Mouse (Mus musculus): ENCODE data around the gene Syn3.
"Not testable (repeated sequence)": the region's sequence is repeated elsewhere in the genome, so short reads cannot be mapped to it uniquely, and the experiment has no call there.

The Syn3 gene

DNA sequence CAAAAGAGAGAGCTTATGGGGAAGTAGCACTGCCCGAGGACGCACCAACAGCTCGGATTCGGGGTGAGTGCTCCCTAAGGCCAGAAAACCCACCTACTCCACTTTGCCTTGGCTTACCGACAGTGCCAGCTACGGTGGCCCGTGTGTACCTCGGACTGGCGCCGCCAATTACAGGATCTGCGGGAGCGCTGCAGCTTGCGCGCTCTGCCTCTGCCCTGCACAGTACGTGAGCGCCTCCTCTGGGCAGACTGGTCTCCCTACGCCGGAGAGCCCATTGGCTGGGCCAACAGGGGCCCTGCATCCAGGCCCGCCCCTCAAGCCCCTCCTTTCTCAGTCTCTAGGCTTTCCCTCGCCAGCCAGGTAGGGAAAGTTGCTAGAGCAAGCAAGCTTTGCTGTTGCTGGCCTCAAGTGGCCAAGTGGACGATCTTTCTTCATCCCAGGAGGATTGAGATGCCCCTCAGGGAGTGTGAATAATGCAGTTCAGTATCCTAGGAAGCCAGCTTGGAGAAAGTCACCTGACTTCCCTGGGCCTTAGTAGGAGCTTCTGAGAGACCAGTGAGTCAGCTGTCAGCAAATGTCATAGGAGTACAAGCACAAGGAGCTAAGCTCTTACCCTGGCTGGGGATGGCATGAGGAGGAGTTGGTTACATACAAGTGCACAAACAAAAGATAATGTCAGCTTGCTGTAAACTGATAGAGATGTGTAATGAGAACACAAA lies at the start of gene Syn3:
Gene Syn3 (minus strand): TSS at position 224 of the 719 bp plus-strand sequence.
- DNase-seq (ENCODE audit: low read depth, low spot score), result peak; percentile 85

DNA sequence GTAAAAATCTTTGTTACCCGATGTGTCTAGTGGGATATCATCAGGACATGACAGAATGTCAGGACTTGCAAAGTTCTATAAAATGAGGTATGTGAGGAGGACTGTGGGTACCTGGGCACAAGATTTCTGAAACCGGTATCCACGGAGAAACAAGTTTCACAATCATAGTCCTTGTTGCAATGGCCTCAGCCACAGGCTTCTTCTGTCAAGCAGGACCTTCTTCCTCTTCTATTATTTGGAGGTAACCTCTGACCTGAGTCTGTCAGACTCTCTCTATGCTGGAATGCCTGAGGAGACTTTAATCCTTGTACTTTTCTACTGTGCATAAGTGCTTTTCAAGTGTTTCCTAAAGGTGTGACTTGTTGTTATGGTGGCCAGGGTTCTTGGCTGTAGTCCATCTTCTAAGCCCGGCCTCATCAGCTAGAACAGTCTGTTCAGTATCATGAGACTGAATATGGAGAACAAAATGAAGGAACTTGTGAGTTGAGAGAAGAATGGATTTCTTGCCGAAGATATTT lies 27.7 kb upstream of the Syn3 start:
- DNase-seq (ENCODE audit: low read depth, low spot score), result not testable (repeated sequence)

DNA sequence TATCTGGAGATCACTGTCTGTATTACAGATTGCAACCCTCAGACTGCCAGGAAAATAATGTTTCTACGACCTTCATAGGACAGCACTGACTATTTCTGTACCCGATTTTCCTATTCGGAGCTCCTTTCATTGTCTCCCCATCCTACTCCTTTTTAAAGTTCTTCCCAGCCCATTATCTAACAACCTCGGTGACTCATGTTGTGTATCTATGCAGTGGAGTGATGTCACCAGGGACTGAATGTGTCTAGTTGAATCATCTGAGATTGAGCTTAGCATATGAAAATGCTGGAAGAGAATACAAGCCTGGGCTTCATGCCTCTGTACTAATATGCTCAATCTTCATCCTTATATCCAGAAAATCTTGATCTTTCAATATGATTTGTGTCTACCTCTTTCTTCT lies 15.1 kb upstream of the Syn3 start:
- DNase-seq (ENCODE audit: low read depth, low spot score), result no peak

DNA sequence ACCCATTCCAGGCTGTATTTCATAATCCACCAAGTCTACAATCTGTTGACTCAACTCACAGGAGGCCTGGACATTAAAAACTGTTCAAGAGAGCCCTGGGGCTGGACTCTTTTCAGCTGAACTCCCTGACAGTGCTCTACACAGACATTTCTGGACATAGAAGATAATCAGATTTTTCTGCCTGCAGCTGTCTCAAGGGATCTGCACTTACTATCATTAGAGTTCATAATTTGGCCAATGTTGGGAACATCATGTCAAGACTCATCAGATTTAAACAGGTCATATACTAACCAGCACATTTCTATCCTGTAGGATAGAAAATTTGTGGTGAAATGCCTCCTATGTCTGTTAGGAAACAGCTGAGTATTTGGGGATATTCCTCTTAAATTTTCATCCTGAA lies 12.2 kb upstream of the Syn3 start:
- DNase-seq (ENCODE audit: low read depth, low spot score), result no peak

DNA sequence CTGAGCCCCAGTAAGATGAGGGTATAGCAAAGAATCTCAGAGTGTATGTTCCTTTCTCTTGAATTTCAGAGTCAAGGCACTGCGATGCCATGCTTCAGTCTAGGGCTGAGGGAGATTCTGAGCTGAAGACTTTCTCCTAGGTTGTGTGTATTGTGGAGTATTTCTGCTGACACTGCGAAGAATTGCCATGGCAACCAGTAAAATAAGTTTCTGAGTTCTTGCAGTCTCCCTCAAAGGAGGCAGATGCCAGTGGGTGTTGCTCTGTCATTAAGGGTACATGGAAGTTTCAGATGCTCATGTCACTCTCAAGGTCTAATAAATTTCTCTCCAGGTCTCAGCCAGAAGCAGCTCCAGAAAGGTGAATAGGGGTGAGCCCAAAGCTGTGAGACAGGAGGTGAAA lies 3.4 kb upstream of the Syn3 start:
- DNase-seq (ENCODE audit: low read depth, low spot score), result no peak

DNA sequence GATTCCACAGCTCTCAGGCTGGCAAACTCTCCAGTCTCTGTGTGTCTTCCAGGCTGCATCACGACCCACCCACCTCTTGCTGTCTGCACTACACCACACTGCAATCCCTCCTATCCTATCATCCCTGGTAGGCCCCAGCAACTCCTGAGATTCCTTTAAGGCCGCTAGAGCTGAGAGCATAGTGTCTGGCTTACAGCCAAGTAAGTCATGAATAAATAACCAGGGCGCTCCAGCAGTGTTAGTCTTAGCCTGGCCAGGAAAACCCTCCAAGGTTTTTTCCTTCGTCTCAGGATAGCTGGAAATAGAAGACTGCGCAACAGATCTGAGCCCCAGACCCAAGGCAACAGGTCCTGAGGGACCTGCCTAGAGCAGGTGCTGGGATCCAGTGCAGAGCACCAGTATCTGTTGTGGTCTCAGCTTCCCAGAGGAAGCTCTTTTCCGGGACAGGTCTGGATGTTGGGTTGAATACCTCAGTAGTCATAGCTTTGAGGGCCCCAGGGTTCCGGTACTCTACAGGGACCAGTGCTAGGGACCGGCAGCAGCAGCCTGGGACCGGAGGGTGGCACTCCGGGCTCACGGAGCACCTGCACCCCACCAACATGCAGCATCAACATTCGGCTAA lies 534 bp downstream of the Syn3 start:
- no peak for DNase-seq (ENCODE audit: low read depth, low spot score)

DNA sequence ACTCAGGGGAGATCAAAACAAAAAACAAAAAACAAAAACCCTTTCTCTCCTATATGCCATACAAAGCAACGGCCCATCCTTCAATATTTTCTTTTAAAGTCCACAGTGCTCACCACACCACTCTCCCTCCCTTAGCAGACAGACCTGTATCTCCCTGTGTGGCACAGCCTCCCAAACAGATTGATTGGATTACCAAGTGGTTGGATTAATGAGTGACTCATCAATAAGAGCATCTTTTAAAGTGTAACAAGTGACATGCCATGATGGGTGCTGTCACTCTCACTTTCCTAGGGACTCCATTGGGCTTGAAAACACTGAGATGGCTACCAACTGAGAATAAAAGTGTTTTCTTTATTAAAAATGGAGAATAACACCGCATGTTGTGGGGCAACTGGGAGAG lies 2.8 kb downstream of the Syn3 start:
- DNase-seq (ENCODE audit: low read depth, low spot score), result no peak

DNA sequence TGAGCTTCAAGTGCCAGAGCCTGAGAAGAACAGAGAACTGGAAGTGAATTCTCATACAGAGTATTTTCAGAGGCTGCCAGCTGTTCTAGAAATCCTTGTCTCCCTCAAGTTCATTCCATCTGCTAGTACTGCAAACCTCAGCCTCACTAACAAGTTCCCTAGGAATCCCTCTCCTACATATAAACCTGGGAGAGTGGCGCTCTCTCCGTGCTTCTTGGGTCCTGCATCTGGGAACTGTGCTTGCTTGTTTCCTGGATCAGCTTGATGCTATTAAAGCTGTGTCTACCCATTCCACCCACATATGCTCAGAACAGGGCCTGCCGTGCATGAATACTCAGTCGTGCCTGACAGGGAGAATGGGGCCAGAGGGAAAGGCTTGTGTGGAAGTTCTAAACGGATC lies 5.6 kb downstream of the Syn3 start:
- DNase-seq (ENCODE audit: low read depth, low spot score), result no peak

DNA sequence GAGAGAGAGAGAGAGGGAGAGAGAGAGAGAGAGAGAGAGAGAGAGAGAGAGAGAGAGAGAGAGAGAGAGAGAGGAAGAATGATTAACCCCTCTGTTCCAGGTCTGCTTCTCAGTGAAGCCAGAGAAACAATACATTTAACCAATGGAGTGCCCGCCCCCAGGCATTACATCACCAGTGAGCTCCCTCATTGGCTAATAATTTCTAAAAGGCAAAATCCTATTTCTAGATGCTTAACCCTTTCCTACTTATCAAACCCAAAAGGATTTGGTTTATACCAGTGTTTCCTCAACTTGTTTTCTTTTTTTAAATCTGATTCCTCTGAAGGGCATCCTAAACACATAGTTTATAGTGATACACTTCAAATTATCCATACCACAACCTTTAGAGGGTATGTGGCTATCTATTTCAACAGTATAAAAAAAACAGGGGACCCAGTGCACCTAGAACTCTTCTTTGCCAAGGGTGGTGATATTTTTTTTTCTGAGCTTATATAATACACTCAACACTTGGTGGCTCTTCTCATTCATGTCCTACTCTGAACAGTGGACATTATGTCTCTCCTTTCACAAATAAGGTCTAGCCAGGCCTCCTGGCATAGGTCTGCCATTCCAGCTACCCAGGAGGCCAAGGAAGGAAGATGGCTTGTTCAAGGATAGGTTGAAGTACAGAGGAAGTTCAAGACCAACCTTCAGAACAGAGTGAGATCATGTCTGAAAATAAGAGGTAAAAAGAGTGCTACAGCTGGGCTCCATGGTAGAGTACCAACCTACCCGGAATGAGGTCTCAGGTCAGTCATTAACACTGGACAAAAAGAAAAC lies 6.4 kb downstream of the Syn3 start:
- no peak for DNase-seq (ENCODE audit: low read depth, low spot score)

DNA sequence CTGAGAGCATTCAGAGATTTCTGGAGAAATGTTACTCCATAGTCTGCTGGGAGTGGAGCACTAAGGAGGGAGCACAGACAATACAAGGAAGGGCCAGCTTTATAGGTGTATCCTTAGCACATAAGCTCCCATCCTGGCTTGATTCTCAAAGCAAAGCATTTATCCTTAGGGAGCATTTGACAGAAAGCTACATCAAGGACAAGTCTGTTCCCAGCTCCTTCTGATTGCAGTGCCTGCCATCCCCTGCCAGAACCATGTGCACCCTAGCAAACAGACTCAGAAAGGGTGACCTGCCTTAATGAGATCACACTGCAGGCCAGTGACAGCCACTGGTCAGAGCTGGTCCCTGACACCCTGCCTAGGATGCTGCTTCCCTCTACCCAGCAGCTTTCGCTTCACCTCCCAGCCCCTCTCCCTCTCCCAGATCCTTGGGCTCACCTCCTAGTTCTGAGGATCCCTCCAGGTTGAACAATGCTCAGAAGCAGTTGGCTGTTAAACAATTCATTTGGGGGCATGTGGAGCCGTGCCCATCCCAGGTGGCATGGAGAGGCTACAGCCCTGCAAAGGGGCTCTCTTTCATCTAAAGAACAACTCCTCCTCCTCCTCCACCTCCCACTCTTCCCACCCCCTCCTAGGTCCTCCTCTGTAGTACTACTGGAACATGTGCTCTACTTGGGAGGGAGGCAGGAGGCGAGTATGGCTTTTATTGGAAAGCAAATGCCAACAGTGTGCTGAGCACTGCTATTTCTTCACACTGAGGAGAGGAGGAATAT lies 7.2 kb downstream of the Syn3 start:
- DNase-seq (ENCODE audit: low read depth, low spot score), result no peak

DNA sequence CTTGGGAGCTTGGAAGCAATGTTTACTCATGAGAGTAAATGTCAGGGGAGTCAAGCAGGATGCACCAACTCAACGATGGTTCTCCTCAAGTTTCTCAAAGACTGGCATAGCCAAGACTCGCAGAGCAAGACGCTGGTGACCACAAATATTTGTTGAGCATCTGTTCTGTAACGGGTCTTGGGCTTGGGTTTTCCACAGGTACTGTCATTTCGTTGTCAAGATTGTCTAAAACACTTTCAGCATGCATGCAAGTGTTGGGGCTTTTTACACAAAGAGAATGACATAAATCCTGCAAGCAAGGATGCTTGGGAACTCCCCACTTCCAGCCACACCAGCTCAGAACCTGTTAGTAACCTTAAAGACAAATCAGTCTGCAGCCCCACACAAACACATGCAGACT lies 10.2 kb downstream of the Syn3 start:
- DNase-seq (ENCODE audit: low read depth, low spot score), result no peak

DNA sequence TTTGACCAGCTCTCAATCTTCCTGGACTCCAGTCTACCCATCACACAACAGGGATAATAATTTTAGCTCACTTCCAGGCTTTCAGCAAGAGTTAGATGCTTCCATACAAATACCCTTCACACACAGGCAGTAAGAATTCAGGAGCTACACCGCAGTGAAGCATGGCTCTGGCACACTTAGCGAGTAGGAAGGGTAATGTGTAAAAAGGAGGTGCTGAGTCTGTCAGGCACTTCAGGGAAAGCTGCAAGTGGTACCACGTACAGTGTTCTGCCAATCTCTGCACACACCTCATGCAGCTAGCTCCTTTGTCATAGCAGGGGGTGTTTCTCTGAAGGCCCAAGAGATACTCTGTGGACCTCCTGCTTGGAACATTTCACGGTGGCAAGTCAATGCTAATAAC lies 12.7 kb downstream of the Syn3 start:
- no peak for DNase-seq (ENCODE audit: low read depth, low spot score)

DNA sequence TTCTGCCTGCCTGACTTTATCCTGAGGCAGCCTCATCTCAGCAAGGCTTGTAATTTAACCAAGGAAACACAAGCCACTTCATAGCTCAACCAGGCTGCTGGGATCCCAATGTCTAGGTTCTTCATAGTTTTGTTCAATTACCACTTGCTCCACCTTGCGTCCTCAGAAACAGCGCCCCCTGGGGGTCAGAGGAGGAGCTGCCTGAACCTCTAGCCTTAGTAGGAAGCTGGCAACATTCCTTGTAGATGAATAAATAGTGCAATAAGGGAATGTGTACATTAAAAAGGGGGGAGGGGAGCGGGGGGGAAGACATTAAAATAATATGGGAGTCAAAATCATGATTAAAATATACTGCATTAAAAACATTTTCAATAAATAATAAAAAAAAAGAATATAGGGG lies 14.7 kb downstream of the Syn3 start:
- no peak for DNase-seq (ENCODE audit: low read depth, low spot score)

DNA sequence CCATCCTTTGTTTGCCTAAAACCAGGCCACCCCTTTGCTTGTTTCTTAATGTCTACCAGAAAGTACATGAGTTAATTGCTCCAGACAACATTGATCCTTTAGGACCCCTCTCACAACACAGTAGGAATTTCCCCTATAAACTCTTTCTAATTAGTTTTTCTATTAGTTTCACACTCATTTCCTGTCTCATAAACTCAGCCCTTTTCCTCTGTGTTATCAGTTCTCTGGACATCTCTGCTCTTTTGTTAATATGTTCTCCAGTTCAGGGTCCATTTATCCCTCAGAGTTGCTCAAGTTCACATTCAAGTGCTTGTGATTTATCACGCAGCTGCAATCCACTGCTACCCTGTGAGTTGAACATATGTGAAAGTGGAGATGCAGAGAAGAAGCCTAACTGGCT lies 16.2 kb downstream of the Syn3 start:
- DNase-seq (ENCODE audit: low read depth, low spot score), result no peak

DNA sequence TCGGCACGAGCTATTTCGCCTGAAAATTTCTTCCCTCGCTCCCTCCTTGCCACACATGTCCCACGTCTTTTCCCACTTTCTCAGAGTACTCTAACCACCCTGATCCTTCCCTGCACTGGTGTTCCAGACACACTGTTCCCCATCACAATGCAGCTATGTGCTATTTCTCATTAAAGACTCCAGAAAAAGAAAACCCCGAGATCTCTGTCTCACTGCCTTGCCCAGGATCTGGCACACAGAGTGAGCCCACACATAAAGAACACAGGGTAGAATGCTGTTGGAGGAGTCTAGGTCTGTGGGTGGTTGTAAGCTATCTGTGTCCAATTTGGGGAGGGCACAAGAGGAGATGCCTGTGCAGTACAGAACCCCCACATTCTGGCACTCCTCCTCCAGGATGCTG lies 18.0 kb downstream of the Syn3 start:
- DNase-seq (ENCODE audit: low read depth, low spot score), result no peak

DNA sequence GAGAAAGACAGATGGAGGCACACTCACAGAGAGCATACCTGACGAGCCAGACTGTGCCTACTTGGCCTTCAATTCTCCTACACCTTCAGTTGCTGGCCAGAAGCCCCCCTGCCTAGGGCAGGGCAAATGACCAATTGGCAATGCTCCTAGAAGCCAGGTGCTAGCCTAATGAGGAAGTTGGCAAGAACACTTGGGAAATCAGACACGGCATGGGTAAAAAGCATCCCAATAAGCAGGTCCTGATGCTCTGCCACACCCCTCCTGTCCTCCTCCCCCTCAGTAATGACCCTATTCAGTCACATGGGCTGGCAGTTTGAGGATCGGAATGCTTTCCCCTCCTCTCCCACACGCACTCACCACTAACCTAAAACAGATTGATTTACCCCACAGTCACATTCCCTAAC lies 19.0 kb downstream of the Syn3 start:
- no peak for DNase-seq (ENCODE audit: low read depth, low spot score)

DNA sequence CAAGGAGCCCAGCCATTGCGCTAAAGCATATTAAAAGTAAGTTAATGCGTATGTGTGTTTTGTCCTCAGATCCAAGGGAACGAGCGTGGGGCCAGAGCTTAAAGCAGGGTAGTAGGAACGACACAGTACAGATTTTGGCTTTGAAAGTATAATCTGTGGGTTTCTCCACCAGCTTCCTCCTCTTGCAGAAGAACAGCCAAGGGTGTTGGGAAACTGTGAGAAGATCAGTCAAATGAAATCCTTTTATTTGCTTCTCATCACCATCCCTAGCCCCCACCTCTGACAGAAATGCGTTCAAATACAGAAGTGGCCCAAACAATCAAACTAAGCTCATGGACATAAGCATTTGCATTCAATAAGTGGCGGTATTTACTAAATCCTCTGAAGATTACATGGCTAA lies 22.0 kb downstream of the Syn3 start:
- no peak for DNase-seq (ENCODE audit: low read depth, low spot score)

DNA sequence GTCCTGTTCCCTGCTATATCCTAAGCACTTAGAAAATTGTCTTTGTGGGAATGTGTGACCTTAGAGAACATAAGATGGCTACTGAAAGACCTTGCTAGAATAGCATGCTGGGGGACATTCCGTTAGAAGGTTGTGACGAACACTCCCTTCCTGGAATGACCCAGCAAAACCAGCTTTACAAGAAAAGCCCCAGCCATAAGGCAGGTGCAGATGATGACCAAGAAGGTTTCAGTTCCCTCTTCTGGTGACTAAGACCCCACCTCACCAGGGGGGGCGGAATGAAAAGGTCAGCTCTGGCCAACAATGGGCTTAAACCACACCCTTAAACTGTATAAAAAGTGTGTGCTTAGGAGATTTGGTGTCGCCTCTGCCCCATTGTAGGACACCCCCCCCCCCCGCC lies 23.4 kb downstream of the Syn3 start:
- no peak for DNase-seq (ENCODE audit: low read depth, low spot score)

DNA sequence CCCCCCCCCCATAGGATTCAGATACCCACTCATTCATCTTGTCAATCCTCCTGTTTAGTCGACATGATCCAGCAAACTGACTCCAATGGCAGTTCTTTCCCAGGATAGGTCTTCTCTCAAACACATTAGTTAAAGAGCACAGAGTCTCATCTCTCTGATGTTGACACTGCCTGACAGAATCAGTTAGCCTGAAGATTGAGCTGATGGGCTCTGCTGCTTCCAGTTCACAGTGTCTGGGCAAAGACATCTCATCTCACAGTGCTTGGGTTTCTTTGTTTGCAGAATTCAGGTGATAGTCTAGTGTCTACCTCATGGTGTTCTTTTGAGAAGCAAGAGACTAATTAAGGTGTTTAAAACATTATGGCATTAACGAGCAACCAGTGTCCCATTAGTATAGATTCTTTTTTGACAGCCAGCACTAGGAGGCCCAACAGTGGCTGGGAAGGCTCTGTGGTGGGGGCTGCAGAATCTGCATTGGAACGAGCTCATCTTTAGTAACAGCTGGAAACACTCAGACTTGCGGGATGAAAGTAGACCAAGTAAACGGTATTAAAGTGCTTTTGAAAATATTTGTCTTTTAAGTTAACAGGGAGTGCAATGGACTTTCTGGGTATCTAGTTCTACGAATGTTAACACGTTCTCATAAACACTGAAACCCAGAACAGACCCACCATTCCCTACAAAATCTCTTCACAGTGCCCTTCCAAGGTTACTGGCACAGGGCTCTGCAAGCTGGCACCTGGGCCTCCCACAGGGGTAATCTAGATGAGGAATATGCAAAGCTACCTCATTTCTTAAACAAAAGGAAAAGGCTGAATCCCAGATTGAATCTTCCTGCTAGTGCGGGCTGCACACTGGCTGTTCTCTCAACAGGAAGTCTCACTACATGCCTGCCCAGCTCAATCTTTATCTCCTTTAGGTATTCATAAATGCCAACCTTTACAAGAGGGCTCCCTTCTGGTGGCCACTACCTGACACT lies 24.2 kb downstream of the Syn3 start:
- DNase-seq (ENCODE audit: low read depth, low spot score), result no peak

DNA sequence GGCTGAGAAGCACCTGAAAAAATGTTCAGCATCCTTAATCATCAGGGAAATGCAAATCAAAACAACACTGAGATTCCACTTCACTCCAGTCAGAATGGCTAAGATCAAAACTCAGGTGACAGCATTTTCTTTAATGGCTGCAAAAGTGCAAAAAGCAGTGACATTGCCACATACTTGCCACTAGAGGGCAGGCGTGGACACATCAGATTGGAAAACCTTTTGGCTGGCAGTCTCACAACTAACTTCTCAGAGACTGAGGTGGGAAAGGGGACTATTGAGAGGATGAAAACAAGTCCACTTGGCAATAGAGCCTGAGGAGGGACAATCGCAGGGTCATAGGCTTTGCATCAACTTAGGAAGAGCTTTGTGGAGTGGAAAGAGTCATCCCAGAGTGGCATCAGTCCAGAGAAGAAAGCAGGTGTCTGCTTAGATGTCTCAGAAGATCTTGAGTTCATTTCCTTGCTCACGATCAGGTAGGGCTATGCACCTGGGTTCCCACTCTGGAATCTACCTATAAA lies 25.0 kb downstream of the Syn3 start:
- no peak for DNase-seq (ENCODE audit: low read depth, low spot score)

All from retina, postnatal 7 days (tissue).